Mouse (Mus musculus): Measurements from ENCODE around the gene Zfp235.

GRCm38 (mm10) chr7:24174618-24175336 is 40.8 kb downstream of the Zfp235 start, which contains the start of gene Zfp114:
- no peak for TF ChIP-seq CEBPB (IDR thresholded peaks at IDR 0.05; ENCODE audit: insufficient read depth, poor library complexity, severe bottlenecking)
- no peak for TF ChIP-seq POLR2AphosphoS2 (IDR thresholded peaks at IDR 0.05; ENCODE audit: insufficient read length, low read depth)
- TF ChIP-seq E2F4 (IDR thresholded peaks at IDR 0.05; ENCODE audit: insufficient read depth): no peak
